Mouse (Mus musculus): Measurements from ENCODE around the gene Rgl3.

- TF ChIP-seq USF1 (IDR thresholded peaks at IDR 0.05; ENCODE audit: low read depth, low read length), result no peak
- TF ChIP-seq ZNF384 (IDR thresholded peaks at IDR 0.05; ENCODE audit: low read depth, low read length), result no peak
- no peak for TF ChIP-seq EP300 (IDR thresholded peaks at IDR 0.05; ENCODE audit: low read length)
- no peak for TF ChIP-seq CHD1 (IDR thresholded peaks at IDR 0.05; ENCODE audit: low read depth, low read length)
- no peak for TF ChIP-seq CTCF (conservative IDR thresholded peaks at IDR 0.05 in 1 of 2, IDR thresholded peaks at IDR 0.05 in 1 of 2; ENCODE audit: low read depth in 2 of 2, low read length in 2 of 2)
- TF ChIP-seq SIN3A (IDR thresholded peaks at IDR 0.05; ENCODE audit: low read length), result no peak
- TF ChIP-seq NRF1 (IDR thresholded peaks at IDR 0.05; ENCODE audit: low read depth, low read length), result no peak
- TF ChIP-seq POLR2A (IDR thresholded peaks at IDR 0.05; ENCODE audit: low read depth, low read length), result peak; percentile 29; the same call in 1 of the 2 replicates
- 0 out of 2 replicates have a peak, but pooled peaks have one; percentile 12 for TF ChIP-seq ZMIZ1 (IDR thresholded peaks at IDR 0.05; ENCODE audit: low read depth, low read length)
- no peak for TF ChIP-seq JUND (conservative IDR thresholded peaks at IDR 0.05; ENCODE audit: low read depth, low read length)
- TF ChIP-seq MAX (IDR thresholded peaks at IDR 0.05; ENCODE audit: low read length), result no peak
- TF ChIP-seq ZKSCAN1 (IDR thresholded peaks at IDR 0.05; ENCODE audit: borderline replicate concordance, low read depth, low read length), result no peak
Observed at GRCm38 (mm10) chr9:22003163-22003554, 13.9 kb upstream of the Rgl3 start.
